Mouse (Mus musculus): ENCODE results near the gene Tmtc1. TPM values are rescaled to one million over a fixed set of nuclear protein-coding genes. Genes with fewer than 3 reads are reported as not detected.

Tmtc1 gene
- polyA plus RNA-seq, 1 experiment, result not detected

GRCm38 (mm10) chr6:148336290-148336955 lies 107.8 kb downstream of the Tmtc1 start:
- H3K27ac ChIP-seq (ENCODE audit: insufficient read depth, low read depth, low read length), result no peak overlapping the region
- no peaks in the 10 kb centered on the region for H3K4me1 ChIP-seq (ENCODE audit: control insufficient read depth, insufficient read depth, low read length)
- no peak overlapping the region for H3K4me3 ChIP-seq (ENCODE audit: insufficient read depth, low read length)
- no peak for TF ChIP-seq POLR2A (IDR thresholded peaks at IDR 0.05; ENCODE audit: borderline replicate concordance, low read depth, low read length)
- TF ChIP-seq CTCF (IDR thresholded peaks at IDR 0.05; ENCODE audit: low read depth, low read length), result no peak

GRCm38 (mm10) chr6:148331916-148332315 lies 112.3 kb downstream of the Tmtc1 start:
- no peak overlapping the region for H3K27ac ChIP-seq (ENCODE audit: insufficient read depth, low read depth, low read length)
- no peaks in the 10 kb centered on the region for H3K4me1 ChIP-seq (ENCODE audit: control insufficient read depth, insufficient read depth, low read length)
- TF ChIP-seq POLR2A (IDR thresholded peaks at IDR 0.05; ENCODE audit: borderline replicate concordance, low read depth, low read length) (no peak), CTCF (IDR thresholded peaks at IDR 0.05; ENCODE audit: low read depth, low read length) (no peak)

DNA sequence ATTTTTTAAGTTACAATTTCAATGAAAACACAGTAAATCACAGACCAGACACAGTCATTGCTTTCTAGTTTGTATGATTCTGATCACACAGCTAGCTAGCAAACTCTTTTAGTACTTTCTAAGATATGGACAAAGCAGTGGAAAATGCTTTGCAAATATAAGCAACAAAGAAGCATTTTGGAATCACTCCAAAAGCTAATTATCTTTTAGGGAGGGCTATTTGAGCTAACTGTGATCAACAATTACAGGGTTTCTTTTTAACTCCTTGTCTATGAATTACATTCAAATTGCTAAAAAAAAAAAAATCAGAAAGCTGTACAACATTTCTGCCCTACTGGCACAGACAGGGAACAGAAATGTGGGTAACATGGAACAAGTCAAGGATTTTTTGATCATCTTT lies 114.2 kb downstream of the Tmtc1 start:
- TF ChIP-seq POLR2A (IDR thresholded peaks at IDR 0.05; ENCODE audit: borderline replicate concordance, low read depth, low read length) (no peak), CTCF (IDR thresholded peaks at IDR 0.05; ENCODE audit: low read depth, low read length) (no peak)
- H3K4me3 ChIP-seq (ENCODE audit: insufficient read depth, low read length), result no peak overlapping the region
- no peaks in the 10 kb centered on the region for H3K4me1 ChIP-seq (ENCODE audit: control insufficient read depth, insufficient read depth, low read length)
- H3K27ac ChIP-seq (ENCODE audit: insufficient read depth, low read depth, low read length), result no peak overlapping the region

More at GRCm38 (mm10) chr6:148331916-148332315, 112.3 kb downstream of the Tmtc1 start:
- no peak overlapping the region for H3K4me3 ChIP-seq (ENCODE audit: insufficient read depth, low read length)

GRCm38 (mm10) chr6:148328928-148329327 lies 115.3 kb downstream of the Tmtc1 start:
- H3K4me3 ChIP-seq (ENCODE audit: insufficient read depth, low read length), result no peak overlapping the region
- no peaks in the 10 kb centered on the region for H3K4me1 ChIP-seq (ENCODE audit: control insufficient read depth, insufficient read depth, low read length)
- no peak overlapping the region for H3K27ac ChIP-seq (ENCODE audit: insufficient read depth, low read depth, low read length)
- TF ChIP-seq POLR2A (IDR thresholded peaks at IDR 0.05; ENCODE audit: borderline replicate concordance, low read depth, low read length) (no peak), CTCF (IDR thresholded peaks at IDR 0.05; ENCODE audit: low read depth, low read length) (no peak)

GRCm38 (mm10) chr6:148328130-148328529 lies 116.1 kb downstream of the Tmtc1 start:
- no peaks in the 10 kb centered on the region for H3K4me1 ChIP-seq (ENCODE audit: control insufficient read depth, insufficient read depth, low read length)
- no peak overlapping the region for H3K27ac ChIP-seq (ENCODE audit: insufficient read depth, low read depth, low read length)
- no peak overlapping the region for H3K4me3 ChIP-seq (ENCODE audit: insufficient read depth, low read length)
- no peak for TF ChIP-seq CTCF (IDR thresholded peaks at IDR 0.05; ENCODE audit: low read depth, low read length)
- TF ChIP-seq POLR2A (IDR thresholded peaks at IDR 0.05; ENCODE audit: borderline replicate concordance, low read depth, low read length), result no peak

DNA sequence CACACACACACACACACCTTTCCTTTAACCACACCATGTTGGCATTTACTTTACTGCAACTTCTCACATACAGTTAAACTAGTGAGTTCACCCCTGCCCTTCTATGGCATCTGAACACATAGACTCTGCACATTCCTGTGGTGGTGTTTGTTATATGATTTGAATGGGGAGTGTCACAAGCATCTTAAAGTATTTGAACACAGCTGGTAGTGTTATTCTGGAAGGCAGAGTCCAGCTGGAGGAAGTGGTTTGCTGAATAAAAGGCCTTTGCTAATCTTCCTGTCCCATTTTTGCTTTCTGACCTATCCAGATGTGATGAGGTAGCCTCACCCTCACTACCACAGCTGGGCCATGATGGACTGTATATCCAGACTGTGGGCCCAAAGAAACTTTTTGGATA lies 125.5 kb downstream of the Tmtc1 start:
- TF ChIP-seq CTCF (IDR thresholded peaks at IDR 0.05; ENCODE audit: low read depth, low read length) (no peak), POLR2A (IDR thresholded peaks at IDR 0.05; ENCODE audit: borderline replicate concordance, low read depth, low read length) (no peak)
- no peaks in the 10 kb centered on the region for H3K4me1 ChIP-seq (ENCODE audit: control insufficient read depth, insufficient read depth, low read length)

GRCm38 (mm10) chr6:148315571-148316080 lies 128.6 kb downstream of the Tmtc1 start:
- Histone ChIP-seq H3K4me3 (ENCODE audit: insufficient read depth, low read length) (no peak overlapping the region), H3K27ac (ENCODE audit: insufficient read depth, low read depth, low read length) (no peak overlapping the region), H3K4me1 (ENCODE audit: control insufficient read depth, insufficient read depth, low read length) (no peaks in the 10 kb centered on the region)
- TF ChIP-seq CTCF (IDR thresholded peaks at IDR 0.05; ENCODE audit: low read depth, low read length) (no peak), POLR2A (IDR thresholded peaks at IDR 0.05; ENCODE audit: borderline replicate concordance, low read depth, low read length) (no peak)

More for the DNA sequence above, 125.5 kb downstream of the Tmtc1 start:
- no peak overlapping the region for H3K27ac ChIP-seq (ENCODE audit: insufficient read depth, low read depth, low read length)
- H3K4me3 ChIP-seq (ENCODE audit: insufficient read depth, low read length), result no peak overlapping the region

DNA sequence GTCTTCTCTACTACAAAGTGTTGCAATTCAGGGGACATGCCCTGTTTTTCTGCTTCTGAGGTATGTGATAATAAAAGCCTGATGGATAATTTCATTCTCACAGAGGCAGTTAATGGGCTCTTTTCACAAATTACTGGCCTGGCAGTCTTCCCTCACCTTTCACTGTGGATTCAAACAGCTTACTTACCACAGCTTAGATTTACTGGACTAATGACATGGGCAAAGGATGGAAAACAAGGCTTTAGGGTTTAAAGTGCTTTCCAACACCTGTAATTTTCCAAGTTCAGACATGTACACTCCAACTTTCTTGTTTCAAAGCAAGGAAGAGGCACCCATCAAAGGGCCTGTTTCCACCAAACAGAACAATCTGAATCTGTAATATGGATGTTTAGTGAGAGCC lies 129.1 kb downstream of the Tmtc1 start:
- H3K27ac ChIP-seq (ENCODE audit: insufficient read depth, low read depth, low read length), result no peak overlapping the region
- TF ChIP-seq POLR2A (IDR thresholded peaks at IDR 0.05; ENCODE audit: borderline replicate concordance, low read depth, low read length) (no peak), CTCF (IDR thresholded peaks at IDR 0.05; ENCODE audit: low read depth, low read length) (no peak)
- no peaks in the 10 kb centered on the region for H3K4me1 ChIP-seq (ENCODE audit: control insufficient read depth, insufficient read depth, low read length)
- H3K4me3 ChIP-seq (ENCODE audit: insufficient read depth, low read length), result no peak overlapping the region

GRCm38 (mm10) chr6:148310981-148311380 lies 133.2 kb downstream of the Tmtc1 start:
- no peaks in the 10 kb centered on the region for H3K4me1 ChIP-seq (ENCODE audit: control insufficient read depth, insufficient read depth, low read length)
- TF ChIP-seq POLR2A (IDR thresholded peaks at IDR 0.05; ENCODE audit: borderline replicate concordance, low read depth, low read length) (no peak), CTCF (IDR thresholded peaks at IDR 0.05; ENCODE audit: low read depth, low read length) (no peak)
- H3K4me3 ChIP-seq (ENCODE audit: insufficient read depth, low read length), result no peak overlapping the region
- no peak overlapping the region for H3K27ac ChIP-seq (ENCODE audit: insufficient read depth, low read depth, low read length)

DNA sequence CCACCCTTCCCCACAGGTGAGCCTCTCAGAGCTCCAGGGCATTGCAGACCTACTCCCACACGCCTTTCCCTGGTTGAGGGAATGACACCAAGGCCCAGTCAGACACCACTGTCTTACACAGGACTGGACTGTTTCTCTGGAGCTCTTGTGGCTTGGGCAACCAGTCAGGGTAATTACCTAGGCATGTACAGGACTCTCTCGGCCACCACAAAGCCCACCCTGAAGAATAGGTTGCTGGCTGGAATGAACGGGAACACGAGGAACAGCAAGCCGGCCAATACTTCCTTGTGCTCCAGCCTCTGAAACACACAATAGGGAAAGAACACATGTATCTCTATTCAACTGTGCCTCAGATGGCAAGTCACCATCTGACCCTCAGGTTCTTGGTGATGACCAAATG lies 138.4 kb downstream of the Tmtc1 start:
- no peak overlapping the region for H3K27ac ChIP-seq (ENCODE audit: insufficient read depth, low read depth, low read length)

More for the DNA sequence above, 138.4 kb downstream of the Tmtc1 start:
- Histone ChIP-seq H3K4me1 (ENCODE audit: control insufficient read depth, insufficient read depth, low read length) (no peaks in the 10 kb centered on the region), H3K4me3 (ENCODE audit: insufficient read depth, low read length) (no peak overlapping the region)
- TF ChIP-seq POLR2A (IDR thresholded peaks at IDR 0.05; ENCODE audit: borderline replicate concordance, low read depth, low read length) (no peak), CTCF (IDR thresholded peaks at IDR 0.05; ENCODE audit: low read depth, low read length) (no peak)

Measured in bone marrow macrophage, adult 2 months (primary cell).